Mouse (Mus musculus): ENCODE measurements at regions not wholly inside any gene's neighbourhood (a gene's known extent, or its start where the extent isn't known, plus 50 kb on each side); places are given as distances from the start of the nearest gene placed in this dataset.

DNA sequence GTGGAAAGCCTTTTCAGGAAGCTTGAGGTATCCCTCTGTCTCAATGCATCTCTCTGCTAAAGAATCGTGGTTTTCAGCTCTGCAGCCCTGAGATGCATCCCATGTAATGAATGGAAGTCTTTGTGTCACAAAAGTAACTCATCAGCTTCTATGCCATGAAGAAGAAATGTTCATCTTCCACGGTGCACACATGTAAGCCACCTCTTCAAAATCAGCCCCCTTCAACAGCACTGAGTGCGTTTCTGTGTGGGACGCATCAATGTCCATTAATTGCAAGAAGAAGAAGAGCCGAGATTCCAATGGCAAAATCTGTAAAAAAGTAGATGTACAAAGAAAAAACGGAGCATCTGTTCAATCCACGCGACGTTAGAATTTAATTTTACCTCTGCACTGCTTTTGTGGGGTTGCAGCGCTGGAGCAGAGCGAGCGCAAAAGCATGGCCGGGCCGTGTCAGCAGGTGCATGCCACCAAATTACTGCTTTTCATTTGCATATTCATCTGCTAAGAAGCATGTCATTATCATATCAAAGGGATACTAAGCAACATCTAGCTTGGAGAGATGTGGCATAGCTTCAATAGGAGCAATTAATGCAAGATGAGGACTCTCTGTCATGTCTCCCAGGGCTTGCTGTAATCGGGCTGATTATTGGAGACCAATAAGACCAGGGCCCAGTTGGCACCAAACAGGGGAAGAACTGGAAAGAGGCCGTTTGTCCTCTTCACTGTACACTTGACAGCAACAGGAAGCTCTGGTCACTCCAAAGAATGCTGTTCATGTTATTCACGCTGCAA is 185.0 kb upstream of the Sox2 start:
- DNase-seq = no peak

DNA sequence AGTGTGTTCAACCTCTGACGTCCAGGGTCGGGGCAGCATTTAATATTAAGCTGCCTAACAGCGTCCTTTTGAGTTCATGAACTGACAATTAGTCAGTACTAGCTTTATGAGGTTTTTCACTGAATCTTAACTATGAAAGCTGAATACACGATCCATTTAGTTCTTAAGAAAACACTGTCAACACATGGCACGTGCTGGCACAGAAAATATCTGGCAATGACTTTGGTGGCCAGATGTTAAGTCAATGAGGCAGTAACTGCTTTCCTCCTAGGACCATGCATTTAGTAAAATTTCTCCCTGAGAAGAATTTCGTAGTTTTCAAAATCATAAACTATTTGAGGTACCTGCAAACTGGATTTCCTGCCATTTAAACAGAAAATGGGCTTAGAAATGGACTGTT is 191.4 kb upstream of the Sox2 start:
- no peak for DNase-seq

DNA sequence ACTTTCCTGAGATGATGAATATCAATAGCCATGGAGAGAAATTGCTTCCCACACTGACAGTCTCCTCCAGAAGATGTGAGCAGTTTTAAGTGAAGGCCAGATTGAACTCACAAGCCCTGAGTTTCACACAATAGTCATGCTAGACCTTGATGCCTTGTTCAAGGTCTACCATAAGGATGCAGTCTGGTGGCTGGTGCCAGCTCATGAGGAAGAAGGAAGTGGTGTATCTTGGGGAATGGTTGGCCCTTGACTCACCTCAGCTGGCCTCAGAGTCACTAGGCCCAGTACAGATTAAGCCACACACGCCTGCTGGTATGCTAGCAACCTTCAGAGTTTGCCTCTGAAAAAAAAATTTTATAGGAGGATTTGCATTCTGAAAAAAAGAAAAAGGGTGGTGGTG is 192.4 kb upstream of the Sox2 start:
- no peak for DNase-seq

DNA sequence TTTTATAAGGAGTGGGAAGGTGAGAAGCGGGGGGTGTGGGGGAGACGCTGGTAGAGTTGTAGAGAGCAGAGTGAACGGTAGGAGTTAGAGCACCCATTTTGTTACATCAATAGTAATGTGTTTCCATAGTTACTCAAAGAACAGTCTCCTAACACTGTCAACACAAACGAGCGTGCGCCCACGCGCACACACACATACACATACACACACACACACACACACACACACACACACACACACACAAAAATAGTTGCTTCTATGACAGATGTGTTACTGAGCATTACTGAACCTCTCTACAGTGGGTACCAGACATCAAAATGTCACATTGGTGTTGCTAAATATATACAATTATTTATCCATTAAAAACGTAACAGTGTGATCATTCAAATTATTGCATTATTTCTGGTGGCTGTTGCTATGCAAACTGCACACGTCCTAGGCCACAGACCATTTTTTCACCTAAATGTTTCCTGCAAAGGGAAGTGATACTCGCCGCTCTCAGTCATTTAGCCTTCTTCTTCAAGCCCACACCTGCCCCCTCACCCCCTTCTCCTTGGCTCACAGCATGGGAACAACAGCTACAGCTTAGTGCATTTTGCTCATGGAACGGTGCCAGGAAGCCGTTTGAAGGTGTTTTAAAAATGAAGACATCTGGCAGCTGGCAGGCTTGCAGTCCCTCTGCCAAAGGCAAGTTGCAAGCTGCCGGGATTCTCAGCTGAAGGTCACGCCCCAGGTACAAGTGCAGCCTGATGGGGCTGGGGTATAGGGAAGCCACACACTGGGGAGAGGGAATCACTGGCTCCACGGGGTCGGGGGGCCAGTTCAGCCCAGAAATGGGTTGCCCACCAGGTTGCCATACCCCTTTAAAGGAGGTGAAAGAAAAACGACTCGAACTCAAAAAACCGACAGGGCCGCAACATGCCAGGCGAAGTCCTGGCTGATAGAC is 193.4 kb upstream of the Sox2 start:
- peak; percentile 52 to 71 for DNase-seq

DNA sequence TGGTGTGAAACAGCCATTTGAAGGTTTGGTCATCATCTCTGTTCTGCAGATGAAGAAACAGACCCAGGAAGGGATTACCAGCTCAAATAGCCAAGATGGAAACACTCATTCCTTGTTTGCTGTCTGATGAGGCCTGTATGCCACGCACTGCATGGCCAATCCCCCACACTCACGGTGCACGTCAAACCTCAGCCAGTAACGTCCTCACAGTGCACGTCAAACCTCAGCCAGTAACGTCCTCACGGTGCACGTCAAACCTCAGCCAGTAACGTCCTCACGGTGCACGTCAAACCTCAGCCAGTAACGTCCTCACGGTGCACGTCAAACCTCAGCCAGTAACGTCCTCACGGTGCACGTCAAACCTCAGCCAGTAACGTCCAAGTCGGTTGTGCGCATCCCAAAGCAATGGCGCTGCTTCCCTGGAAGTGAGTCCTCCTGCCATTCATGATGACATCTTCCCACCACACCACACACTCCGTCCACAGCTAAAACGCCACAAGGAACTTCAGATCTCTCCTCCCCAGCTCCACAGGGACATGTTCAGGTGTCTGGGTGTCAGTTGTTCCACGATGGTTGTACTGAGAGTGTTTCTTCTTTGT is 196.1 kb upstream of the Sox2 start:
- DNase-seq = no peak

DNA sequence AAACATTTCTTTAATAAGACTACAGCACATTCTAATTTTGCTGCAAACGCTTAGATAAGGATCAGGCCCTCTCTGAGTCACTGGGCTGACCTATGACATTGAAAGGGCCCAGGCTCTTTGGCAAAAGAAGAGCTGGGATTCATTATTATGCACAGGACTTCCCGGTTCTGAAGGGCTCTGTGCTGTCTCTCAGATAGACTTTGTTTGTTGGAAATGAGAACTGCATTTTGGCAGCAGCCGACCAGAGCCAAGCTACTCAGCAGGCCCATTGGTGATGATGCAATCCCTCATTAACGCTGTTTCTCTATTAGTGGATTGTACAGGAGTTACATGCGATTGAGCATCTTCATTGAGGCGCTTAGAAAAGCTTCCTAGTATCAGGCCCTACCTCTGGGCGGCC is 204.9 kb upstream of the Sox2 start:
- no peak for DNase-seq

DNA sequence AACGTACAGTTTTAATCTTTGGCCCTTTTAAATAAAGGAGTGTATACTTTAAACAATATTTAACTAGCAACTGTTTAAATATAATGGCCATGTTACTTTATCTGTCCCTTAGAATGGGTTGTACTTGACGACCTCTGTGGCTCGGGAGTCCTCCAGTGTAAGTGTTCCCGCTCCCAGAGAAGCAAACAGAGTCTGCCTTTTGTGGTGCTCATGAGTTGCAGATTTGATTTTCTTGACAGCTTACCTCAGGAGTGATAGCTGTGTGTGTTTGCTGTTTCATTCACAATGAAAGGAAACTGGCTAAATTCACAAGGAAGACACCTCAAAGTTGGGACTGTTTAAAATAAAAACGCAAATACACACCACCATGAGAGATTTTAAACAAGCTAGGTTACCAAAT is 205.4 kb upstream of the Sox2 start:
- DNase-seq = no peak

DNA sequence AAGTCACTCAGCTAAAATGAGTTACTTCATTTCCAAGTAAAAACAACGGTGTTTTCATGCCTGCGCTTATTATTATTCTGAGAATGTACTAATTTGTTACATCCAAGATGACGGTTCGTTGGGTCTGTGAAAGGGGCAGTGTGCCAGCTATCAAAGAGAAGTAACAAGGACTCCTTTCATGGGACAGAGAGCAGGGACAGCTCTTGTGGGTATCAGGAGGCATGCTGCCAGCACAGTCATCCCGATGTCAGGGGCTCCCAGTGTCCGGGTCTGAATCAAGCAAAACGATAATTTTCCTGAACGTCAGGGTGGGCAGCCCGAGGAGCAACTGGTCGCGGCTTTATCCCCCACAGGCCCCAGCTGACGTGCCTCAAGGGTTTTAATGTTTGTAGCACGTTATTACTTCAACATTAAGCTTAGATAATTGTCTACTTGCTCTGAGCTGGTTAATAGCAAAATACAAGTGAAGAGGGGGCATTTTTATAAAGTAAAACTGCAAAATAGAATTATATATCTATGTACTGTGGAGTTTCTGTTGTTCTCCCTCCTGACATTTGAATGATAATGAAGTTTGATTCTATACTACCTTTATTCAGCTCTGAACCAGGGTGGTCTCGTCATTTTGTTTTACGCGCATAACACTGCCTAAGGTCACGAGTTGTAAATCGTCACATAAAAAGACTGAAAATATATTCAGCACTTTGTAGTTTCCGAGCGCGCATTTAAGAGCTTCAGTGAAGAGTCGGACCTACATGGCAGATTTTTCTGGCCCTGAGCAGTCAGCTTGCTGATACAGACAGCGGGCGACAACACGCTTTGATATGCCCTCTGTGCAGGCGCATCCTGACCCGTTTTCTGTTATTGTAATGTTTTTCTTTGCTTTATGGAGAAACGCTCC is 206.2 kb upstream of the Sox2 start:
- DNase-seq = no peak

DNA sequence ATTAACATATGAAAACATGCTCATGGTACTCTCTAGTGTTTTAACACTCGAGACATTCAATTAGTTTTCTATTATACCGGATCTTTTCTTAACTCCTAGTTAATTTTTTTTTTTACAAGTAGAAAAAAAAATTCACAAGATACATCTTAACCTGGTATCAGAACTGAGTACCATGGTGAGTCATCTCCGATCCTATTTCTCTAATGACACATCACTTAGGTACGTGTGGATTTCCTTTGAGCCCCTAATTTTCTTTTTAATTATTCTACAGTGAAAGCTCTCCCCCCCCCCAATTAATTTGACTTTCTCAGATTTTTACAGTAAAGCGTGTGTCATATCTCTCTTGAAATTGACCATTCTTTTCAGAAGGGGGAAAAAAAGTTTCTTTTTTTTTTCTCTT is 206.9 kb upstream of the Sox2 start:
- no peak for DNase-seq

DNA sequence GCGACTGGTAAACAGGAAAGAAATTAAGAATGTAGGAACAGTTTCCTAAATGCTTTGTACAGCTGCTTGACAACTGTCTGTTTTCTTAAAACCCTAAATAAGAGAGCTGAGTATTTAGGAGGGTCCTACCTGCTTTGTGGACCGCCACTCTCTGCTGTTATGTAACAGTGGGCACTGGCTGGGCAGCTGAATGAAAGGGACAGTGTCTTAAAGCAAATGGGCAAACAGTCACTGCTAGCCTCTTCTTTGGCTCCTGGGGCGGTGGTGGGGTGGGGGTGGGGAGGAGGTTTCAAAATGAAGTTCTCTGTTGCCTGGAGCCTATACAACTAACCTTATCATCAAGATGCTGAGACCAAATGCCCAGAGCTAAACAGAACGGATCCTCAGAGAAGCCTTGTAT is 208.4 kb upstream of the Sox2 start:
- no peak for DNase-seq

DNA sequence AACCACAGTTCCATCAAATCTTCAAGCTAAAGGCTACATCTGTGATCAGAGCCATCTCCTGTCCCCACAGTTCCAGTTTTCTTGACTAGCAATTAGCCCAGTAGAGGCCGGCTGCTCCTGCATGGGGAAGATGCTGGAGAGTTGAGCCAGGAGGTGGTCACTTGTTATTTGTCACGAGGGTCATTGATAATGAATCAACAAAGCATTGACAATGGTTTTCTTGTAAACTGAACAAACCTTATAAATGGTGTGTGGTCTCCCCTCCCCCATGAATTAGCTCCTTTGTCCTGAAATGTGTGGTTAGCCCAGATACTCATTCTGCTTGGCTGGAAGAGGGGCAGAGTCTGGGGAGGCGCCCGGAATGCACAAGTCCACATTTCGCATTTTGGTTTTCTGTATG is 208.9 kb upstream of the Sox2 start:
- no peak for DNase-seq

DNA sequence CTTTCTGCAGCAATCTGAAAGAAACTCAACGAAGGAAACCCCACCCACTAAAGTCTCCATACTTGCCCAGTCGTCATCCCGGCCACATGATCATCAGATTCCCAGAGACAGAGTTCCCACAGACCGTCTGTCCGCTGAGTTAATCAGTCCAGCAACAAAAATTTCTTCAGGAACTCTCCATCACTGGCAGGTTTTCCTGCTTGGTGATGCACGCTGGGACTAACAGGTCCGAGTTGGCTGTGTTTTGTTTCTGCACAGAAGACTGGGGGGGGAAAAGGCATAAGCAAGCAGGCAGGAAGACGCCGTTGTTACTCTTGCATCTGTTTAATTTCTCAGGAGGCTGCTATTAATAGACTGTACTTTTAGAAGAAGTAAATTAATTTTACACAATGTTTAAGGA is 215.3 kb upstream of the Sox2 start:
- DNase-seq = no peak

DNA sequence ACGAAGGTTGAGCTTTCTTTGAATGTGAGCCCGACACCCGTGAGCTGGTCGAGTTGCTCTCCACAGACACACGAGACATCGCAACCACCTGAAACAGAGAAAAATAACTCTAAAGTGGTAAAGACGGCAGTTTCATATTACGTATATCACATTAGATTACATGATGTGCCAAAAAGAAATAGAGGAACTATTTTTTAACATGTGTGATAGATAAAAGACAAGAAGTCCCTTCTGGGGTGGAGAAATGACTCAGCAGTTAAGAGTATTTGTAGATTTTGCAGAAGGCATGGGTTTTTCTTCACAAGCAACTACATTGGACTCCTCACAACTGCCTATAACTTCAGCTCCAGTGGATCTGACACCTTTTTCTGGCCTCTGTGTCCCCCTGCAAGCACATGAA is 222.2 kb upstream of the Sox2 start:
- no peak for DNase-seq

DNA sequence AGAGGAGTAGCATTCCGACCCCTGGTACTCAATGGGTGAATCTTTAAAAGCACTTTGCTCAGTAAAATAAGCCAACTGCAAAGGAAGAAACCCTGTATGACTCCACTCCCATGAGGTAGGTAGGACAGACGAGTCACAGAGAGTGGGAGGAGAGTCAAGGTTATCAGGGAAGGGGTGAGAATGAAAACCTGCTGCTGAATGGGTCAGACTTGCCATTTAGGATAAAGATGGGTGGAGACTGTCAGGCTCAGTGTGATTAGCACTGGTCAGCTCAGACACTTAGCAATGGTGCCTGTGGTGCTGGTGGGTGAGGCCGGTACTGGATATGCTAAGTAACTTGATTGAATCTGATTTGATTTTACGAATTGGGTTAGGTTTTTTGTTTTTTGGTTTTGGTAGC is 222.7 kb upstream of the Sox2 start:
- no peak for DNase-seq

DNA sequence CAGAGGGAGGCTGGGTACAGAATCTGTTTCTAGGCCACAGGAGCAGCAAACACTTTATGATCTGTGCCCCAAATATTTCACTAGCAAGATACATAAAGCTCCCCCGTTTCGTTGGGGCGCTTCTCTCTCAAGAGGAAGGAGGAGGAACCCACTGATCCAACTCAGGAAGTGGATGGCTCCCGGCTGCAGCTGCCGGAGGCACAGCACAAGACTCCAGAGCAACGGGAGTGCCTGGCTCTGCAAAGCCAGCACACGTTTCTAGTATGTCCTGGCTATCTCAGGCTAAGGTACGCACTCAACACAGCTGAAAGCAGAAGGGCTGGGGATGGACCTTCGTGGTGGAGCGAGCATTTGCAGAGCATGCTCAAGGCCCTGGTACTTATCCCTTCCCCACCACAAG is 223.2 kb upstream of the Sox2 start:
- DNase-seq = no peak

DNA sequence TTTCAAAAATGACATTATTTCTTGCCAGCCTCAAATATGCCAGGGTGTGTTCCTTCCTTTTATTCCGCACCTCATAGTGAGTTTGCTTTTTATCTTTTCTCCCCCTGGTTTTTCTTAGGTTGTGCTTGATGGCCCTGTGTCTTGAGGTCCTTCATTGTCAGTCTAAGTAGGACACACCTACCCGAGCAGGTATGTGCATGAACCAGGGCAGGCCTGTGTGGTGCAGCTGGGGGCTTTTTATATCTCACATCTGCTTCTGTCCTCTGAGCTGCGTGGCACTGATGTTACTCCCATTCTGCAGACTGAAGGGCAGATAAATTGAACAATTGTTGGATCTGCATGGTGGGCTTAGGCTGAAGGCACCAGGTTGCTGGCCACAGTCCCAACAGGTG is 238.3 kb upstream of the Sox2 start:
- no peak for DNase-seq

DNA sequence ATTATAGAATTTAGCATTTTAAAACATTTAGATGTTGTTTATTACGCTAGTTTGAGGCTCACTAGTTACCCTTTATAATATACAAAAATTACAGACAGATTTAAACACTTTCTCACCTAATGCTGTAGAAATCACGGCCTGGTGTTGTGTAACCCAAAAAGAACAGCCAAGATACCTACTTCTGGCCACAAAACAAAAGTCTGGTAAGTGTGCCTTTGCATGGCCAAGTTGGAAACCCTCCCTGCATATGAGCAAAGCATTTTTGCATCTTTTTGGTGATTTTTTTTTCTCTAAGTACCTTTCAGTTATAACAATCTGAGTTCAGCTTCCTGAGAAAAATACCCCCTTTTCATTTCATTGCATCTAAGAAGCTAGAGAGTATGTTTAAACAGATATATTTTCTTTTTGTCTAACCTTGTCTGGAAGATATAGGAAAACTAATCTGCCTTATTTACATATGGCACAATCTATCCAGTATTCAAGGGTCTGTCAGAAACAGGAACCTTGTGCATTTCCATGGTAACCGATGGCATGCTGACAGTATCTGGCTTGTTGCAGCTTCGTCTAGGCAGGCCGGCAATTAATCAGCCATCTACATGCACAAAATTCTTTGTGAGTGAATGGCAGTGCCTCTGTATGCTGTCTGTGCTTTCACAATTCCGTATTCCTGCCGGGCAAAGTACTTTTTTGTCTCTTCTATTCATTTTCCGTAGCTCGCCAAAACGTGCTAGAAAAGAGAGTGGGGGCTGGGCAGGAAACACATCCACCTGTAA is 238.9 kb upstream of the Sox2 start:
- no peak for DNase-seq

DNA sequence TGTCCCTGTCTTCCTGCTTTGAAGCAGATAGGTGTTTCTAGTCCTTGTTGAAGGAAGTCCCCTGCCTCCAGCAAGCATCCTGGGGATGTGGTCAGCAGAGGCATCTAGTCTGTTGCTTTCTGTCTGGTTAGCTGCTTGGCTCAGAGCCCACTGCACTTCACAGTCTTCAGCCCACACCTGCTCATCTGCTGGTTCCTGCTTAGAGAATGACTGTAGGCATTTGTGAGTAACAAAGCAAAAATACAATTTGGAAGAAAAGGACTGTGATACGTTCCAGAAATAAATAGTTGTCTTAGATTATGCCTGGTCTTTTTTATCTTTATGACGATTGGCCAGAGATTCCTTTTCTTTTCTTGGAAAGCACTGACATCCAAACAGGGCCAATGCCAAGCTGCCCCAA is 246.6 kb upstream of the Sox2 start:
- DNase-seq = no peak

DNA sequence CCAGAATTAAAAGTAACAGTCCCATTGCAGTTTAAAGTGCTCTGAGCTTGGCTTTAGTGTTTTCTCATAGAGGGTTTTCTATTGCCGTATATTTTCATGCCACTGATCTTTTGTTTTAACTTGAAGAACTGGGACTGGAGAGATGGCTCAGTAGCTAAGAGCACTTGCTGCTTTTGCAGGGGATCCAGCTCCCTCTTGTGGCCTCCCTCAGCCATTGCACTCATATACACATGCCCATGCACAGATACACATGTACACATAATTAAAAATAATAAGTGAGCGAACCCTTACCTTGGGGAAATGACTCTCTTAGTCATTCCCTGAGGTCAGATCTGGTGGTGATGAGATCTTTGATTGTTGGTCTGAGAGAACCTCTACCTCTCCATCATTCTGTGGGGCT is 258.9 kb upstream of the Sox2 start:
- no peak for DNase-seq

DNA sequence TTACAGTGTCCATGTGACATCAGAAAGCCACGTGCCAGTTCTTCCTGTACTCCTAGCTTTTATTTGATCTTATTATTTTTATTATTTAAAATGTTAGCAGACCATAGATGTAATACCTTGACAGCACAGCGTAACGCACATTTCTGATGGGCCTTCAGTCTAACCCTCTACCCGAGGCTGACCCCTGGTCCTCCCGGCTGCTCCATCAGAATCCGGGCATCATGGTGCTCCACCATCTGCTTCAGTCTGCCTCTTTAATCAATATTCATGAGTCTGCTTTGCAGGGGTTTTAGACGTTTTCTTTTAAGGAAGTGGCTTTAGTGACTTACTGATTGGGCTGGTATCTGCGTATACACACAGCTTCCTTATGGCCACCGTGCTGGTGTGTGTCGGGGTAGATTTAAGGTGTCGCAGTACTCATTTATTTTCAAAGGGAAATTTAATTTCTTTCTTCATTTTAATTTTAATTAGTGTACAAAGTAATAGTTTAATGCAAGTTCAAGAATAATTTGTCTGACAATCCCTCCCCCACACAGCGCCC is 265.2 kb upstream of the Sox2 start:
- DNase-seq = no peak

DNA sequence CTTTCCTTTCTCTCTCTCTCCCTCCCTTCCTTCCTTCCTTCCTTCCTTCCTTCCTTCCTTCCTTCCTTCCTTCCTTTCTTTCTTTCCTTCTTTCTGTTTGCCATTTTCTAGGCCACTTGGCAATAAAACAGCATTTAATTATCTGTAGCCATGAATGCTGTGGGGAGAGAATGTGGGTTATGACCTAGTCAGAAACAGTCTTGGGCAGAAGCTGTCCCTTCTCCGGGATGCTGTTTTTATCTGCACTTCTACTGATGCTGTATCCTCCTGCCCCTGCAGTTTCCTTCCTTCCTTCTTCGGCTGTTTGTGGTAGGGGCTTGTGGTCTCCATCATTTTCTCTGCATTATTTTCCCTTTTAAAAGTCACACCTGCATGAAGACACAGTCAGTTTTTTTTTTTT is 272.3 kb upstream of the Sox2 start:
- no peak for DNase-seq

DNA sequence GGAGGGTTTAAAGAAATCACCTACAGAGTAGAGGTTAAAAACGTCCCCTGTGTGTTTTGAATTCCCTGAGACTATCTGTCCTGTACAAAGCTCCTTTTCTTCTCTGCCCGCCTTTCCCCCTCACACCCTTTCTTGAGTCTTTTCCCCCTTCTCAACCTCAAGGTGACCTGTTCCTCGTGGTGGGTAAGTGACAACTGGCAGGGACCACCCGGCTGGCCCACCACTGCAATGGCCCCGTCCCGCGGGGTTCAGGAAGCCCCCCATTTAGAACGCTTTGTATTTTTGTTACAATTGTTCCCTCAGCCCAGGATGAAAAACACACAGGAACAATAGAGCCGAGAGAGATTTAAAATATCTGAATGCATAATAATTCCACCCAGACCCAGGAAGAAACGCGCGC is 272.9 kb upstream of the Sox2 start:
- DNase-seq = no peak
